Mouse (Mus musculus): Measurements from ENCODE around the gene Arid5b. TPM values are rescaled to one million over a fixed set of nuclear protein-coding genes. Genes with fewer than 3 reads are reported as not detected.

The Arid5b gene
- polyA plus RNA-seq, 1 experiment from 2014 or later = 18.9 TPM

DNA sequence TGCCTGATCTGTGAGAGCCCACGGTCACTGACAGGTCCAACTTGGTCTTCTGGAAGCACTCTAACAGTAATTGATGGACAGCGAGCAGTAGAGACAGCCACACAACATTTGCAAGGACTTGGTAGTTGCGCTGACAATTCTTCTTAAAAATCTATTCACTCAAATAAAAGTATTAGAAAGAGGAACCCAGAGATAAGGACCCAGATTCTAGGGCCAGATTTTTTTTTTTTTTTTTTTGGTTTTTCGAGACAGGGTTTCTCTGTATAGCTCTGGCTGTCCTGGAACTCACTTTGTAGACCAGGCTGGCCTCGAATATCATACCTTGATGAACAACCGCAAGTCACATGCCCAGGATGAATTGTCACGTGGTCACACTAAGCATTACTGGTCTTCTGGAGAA lies 137.0 kb downstream of the Arid5b start:
- peaks cover 34% of the 10 kb centered on the region for H3K4me1 ChIP-seq (replicated peaks)
- no peak for ATAC-seq (ENCODE audit: insufficient number of reproducible peaks, low FRiP score)
- no peaks in the 10 kb centered on the region for H3K9me3 ChIP-seq (replicated peaks)
- 84% methylated on average over 7 of the region's 7 CpGs for WGBS
- H3K4me2 ChIP-seq = no peak overlapping the region
- H3K27me3 ChIP-seq (replicated peaks) = no peaks in the 10 kb centered on the region
- H3K36me3 ChIP-seq = 0 out of 2 replicates have a peak, but pooled peaks cover 6% of the 10 kb centered on the region
- no peak overlapping the region for H3K27ac ChIP-seq (ENCODE audit: poor library complexity, severe bottlenecking)
- H3K9ac ChIP-seq = no peak overlapping the region
- H3K4me3 ChIP-seq = no peak overlapping the region

DNA sequence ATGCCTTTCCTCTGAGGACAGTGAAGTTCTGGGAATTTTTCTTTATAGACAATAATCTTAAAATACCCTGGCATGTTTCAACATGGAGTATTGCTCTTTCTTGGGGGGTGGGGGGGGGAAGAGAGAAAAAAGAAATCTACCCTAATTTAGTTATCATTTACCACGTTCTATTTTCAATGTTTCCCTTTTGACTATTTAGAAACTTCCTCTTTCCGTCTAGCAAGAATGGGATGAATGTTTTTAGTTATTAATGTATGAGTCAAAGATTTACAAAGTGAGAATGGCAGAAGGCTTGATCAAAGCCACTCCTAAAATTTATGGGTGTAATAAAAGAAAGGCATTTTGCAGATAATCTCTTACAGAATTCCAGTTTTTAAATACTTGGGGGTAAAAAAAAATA lies 137.7 kb downstream of the Arid5b start:
- no peaks in the 10 kb centered on the region for H3K9me3 ChIP-seq (replicated peaks)
- H3K27ac ChIP-seq (ENCODE audit: poor library complexity, severe bottlenecking) = no peak overlapping the region
- 0 out of 2 replicates have a peak, but pooled peaks cover 6% of the 10 kb centered on the region for H3K36me3 ChIP-seq
- no peak overlapping the region for H3K9ac ChIP-seq
- H3K27me3 ChIP-seq (replicated peaks) = no peaks in the 10 kb centered on the region
- 51% methylated on average over 2 of the region's 2 CpGs for WGBS
- peaks cover 34% of the 10 kb centered on the region for H3K4me1 ChIP-seq (replicated peaks)
- ATAC-seq (ENCODE audit: insufficient number of reproducible peaks, low FRiP score) = no peak
- no peak overlapping the region for H3K4me3 ChIP-seq
- no peak overlapping the region for H3K4me2 ChIP-seq

GRCm38 (mm10) chr10:68140306-68140705 lies 138.2 kb downstream of the Arid5b start:
- WGBS = 78% methylated on average over 6 of the region's 6 CpGs
- no peaks in the 10 kb centered on the region for H3K9me3 ChIP-seq (replicated peaks)
- ATAC-seq (ENCODE audit: insufficient number of reproducible peaks, low FRiP score) = no peak

GRCm38 (mm10) chr10:68138123-68138522 lies 140.4 kb downstream of the Arid5b start:
- 88% methylated on average over 5 of the region's 5 CpGs for WGBS
- H3K27ac ChIP-seq (ENCODE audit: poor library complexity, severe bottlenecking) = no peak overlapping the region
- no peaks in the 10 kb centered on the region for H3K27me3 ChIP-seq (replicated peaks)
- H3K9me3 ChIP-seq (replicated peaks) = no peaks in the 10 kb centered on the region
- no peak overlapping the region for H3K4me2 ChIP-seq
- no peak overlapping the region for H3K9ac ChIP-seq
- peaks cover 10% of the 10 kb centered on the region; the same call in 1 of the 2 replicates for H3K36me3 ChIP-seq
- peaks cover 48% of the 10 kb centered on the region for H3K4me1 ChIP-seq (replicated peaks)
- no peak for ATAC-seq (ENCODE audit: insufficient number of reproducible peaks, low FRiP score)
- H3K4me3 ChIP-seq = no peak overlapping the region

More at GRCm38 (mm10) chr10:68140306-68140705, 138.2 kb downstream of the Arid5b start:
- Histone ChIP-seq H3K27ac (ENCODE audit: poor library complexity, severe bottlenecking) (no peak overlapping the region; the same call in 1 of the 2 replicates), H3K4me2 (no peak overlapping the region), H3K9ac (no peak overlapping the region), H3K36me3 (0 out of 2 replicates have a peak, but pooled peaks cover 6% of the 10 kb centered on the region), H3K4me3 (no peak overlapping the region), H3K4me1 (replicated peaks) (peaks cover 34% of the 10 kb centered on the region), H3K27me3 (replicated peaks) (no peaks in the 10 kb centered on the region)

DNA sequence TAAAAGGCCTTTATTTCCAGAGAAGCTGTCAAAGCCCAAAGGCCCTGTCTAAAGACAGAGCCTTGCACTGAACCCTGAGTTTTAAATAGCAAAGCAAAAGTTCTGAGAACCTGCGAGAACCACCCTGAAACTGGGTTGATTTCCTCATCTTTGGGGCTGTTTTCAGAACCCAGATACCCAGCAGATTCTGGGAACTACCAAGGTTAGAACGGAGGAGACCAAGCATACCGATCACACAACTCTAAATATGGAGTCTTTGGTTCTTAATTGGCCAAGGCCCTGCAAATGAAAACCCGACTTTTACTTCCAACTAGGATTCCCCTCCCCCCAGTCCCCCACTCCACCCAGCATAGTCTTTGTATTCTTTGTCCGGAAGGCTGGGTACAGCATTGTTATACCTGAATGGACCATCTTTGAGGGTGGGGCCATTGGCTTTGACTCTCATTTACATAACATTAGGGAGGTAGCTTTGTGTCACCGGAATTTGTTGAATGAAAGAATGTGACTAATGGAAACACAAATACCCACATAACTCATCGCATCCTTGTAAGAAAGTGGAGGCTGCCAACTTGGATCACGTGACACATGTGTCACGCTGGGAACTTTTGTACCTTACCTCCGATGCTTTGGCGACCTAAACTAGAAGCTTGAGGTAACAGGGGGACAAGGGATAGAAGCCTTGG lies 141.2 kb downstream of the Arid5b start:
- H3K9me3 ChIP-seq (replicated peaks) = no peaks in the 10 kb centered on the region
- H3K27me3 ChIP-seq (replicated peaks) = no peaks in the 10 kb centered on the region
- H3K4me2 ChIP-seq = peak overlapping the region; percentile 74
- H3K27ac ChIP-seq (ENCODE audit: poor library complexity, severe bottlenecking) = peak overlapping the region; percentile 94
- peak overlapping the region; percentile 77; the same call in 1 of the 2 replicates for H3K9ac ChIP-seq
- WGBS = 70% methylated on average over 11 of the region's 11 CpGs
- H3K4me3 ChIP-seq = peak overlapping the region; percentile 54; the same call in 1 of the 2 replicates
- no peak for ATAC-seq (ENCODE audit: insufficient number of reproducible peaks, low FRiP score)
- H3K4me1 ChIP-seq (replicated peaks) = peaks cover 53% of the 10 kb centered on the region
- H3K36me3 ChIP-seq = peaks cover 19% of the 10 kb centered on the region

DNA sequence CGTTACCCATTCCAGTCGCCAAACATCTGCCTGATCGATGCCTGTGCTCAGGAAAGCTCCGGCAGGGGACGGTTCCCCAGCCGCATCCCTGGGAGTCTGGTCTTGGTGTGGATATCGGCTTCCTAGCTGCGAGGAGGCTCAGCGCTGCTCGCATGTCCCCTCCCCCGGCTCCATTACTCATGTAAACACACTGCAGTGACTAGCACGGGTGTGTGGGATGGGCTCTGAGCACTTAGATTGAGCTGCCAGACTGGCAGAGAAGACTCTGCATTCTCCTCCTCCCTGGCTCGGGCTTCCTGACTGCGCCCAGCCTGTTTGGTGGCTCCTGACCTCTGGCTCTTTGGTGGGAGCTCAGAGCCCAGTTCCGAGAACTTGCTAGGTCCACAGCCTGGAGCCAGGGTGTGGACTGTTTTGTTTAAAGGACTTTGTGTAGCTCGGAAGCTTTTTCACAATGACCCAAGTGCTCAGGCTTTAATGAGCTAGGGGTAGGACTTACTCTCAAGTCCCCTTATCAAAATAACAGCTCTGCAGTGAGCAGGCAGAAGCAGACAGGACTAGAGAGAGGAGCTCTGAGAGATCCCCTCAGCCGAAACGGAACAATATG lies 142.0 kb downstream of the Arid5b start:
- Histone ChIP-seq H3K4me3 (peak overlapping the region; percentile 54), H3K4me2 (peak overlapping the region; percentile 74), H3K27ac (ENCODE audit: poor library complexity, severe bottlenecking) (peak overlapping the region; percentile 94), H3K36me3 (peaks cover 26% of the 10 kb centered on the region), H3K9me3 (replicated peaks) (no peaks in the 10 kb centered on the region), H3K9ac (peak overlapping the region; percentile 77), H3K4me1 (replicated peaks) (peaks cover 53% of the 10 kb centered on the region), H3K27me3 (replicated peaks) (no peaks in the 10 kb centered on the region)
- peak; percentile 88 for ATAC-seq (ENCODE audit: insufficient number of reproducible peaks, low FRiP score)
- under 1% methylated on average over 18 of the region's 18 CpGs for WGBS

DNA sequence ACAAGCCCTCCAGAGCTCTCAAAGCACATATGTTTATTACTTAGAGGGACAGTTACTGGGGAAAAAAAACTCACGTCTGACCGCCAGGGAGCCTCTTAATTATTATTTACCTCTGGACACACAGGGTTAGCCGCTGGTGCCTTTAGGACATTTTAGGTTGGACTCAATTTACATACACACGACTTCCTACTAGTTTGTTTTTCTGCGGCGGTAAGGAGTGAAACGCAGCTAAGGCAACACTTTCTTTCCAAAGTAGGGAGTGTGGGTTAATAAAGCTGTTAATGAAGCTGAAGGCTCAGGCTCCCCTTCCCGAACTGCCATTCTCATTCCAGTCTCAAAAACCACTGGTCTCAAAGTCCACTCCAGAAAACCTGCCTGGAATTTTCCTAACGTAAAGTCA lies 142.5 kb downstream of the Arid5b start:
- Histone ChIP-seq H3K4me3 (peak overlapping the region; percentile 54), H3K27ac (ENCODE audit: poor library complexity, severe bottlenecking) (peak overlapping the region; percentile 94), H3K36me3 (peaks cover 31% of the 10 kb centered on the region), H3K9me3 (replicated peaks) (no peaks in the 10 kb centered on the region), H3K4me2 (peak overlapping the region; percentile 74), H3K9ac (peak overlapping the region; percentile 77), H3K4me1 (replicated peaks) (peaks cover 53% of the 10 kb centered on the region), H3K27me3 (replicated peaks) (no peaks in the 10 kb centered on the region)
- WGBS = 1% methylated on average over 9 of the region's 9 CpGs
- ATAC-seq (ENCODE audit: insufficient number of reproducible peaks, low FRiP score) = no peak

DNA sequence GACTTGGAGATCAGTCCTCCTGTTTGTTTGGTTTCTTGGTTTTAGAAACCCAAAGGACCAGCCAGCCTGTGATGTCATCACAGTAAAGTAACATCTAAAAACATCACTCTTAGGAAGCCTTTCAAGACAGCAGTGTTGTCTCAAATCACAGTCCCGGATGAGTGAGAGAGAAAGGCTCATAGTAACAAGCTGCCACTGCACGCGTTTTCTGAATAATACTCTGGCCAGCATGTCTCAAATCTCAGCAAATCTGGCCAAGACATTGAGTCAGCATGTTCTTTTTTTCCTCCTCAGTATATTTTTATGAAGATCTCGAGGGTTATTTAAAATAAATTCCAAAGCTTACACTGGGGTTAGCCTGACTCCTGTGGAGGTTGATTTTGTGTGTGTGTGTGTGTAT lies 143.1 kb downstream of the Arid5b start:
- H3K4me2 ChIP-seq = peak overlapping the region; percentile 74
- no peak for ATAC-seq (ENCODE audit: insufficient number of reproducible peaks, low FRiP score)
- H3K27me3 ChIP-seq (replicated peaks) = no peaks in the 10 kb centered on the region
- H3K36me3 ChIP-seq = peaks cover 34% of the 10 kb centered on the region
- peaks cover 53% of the 10 kb centered on the region for H3K4me1 ChIP-seq (replicated peaks)
- 16% methylated on average over 4 of the region's 4 CpGs for WGBS
- peak overlapping the region; percentile 94 for H3K27ac ChIP-seq (ENCODE audit: poor library complexity, severe bottlenecking)
- peak overlapping the region; percentile 77 for H3K9ac ChIP-seq
- H3K4me3 ChIP-seq = peak overlapping the region; percentile 54
- H3K9me3 ChIP-seq (replicated peaks) = no peaks in the 10 kb centered on the region

DNA sequence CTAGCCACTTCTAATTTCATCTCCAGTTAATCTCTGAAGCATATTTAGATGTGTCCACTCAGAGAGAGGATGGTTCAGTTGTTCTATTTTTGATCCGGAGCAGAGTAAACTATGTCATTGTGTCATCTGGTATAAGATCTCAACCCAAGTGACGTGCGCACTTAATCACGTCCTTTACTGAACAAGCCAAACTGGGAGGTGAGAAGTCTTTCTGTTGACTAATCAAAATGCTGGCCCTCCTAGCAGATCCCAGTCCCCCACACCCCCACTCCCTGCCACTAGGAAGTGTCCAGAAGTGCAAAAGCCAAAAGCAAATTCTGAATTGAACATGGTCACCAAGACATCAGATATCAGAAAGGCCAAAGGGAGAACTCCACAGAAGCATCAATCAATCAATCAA lies 144.0 kb downstream of the Arid5b start:
- Histone ChIP-seq H3K4me1 (replicated peaks) (peaks cover 53% of the 10 kb centered on the region), H3K9me3 (replicated peaks) (no peaks in the 10 kb centered on the region), H3K27ac (ENCODE audit: poor library complexity, severe bottlenecking) (peak overlapping the region; percentile 16; the same call in 1 of the 2 replicates), H3K4me3 (0 out of 2 replicates have a peak overlapping the region, but pooled peaks have one; percentile 54), H3K4me2 (peak overlapping the region; percentile 74), H3K27me3 (replicated peaks) (no peaks in the 10 kb centered on the region), H3K36me3 (peaks cover 34% of the 10 kb centered on the region), H3K9ac (peak overlapping the region; percentile 5; the same call in 1 of the 2 replicates)
- WGBS = 40% methylated on average over 4 of the region's 4 CpGs
- no peak for ATAC-seq (ENCODE audit: insufficient number of reproducible peaks, low FRiP score)

DNA sequence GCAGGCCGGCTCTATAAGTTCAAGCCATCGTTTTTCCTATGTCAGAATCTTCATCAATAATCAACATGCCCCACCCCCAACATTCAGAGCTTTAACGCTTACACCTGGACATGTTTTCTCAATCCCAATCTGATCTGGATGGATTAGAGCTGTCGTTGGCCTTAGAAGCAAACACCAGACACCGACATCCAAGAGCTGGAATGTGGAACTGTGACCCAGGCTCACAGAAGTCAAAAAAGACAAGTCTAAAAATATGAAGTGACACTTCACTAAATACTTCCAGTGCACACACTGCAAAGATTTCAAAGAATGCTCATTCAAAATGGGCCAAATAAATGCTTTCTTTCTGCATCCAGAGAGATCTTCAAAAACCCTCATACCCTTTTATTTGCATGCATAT lies 144.5 kb downstream of the Arid5b start:
- Histone ChIP-seq H3K36me3 (peaks cover 34% of the 10 kb centered on the region), H3K27ac (ENCODE audit: poor library complexity, severe bottlenecking) (no peak overlapping the region), H3K4me1 (replicated peaks) (peaks cover 54% of the 10 kb centered on the region), H3K4me2 (0 out of 2 replicates have a peak overlapping the region, but pooled peaks have one; percentile 12), H3K27me3 (replicated peaks) (no peaks in the 10 kb centered on the region), H3K4me3 (no peak overlapping the region), H3K9ac (no peak overlapping the region), H3K9me3 (replicated peaks) (no peaks in the 10 kb centered on the region)
- ATAC-seq (ENCODE audit: insufficient number of reproducible peaks, low FRiP score) = no peak
- WGBS = 40% methylated on average over 5 of the region's 5 CpGs

GRCm38 (mm10) chr10:68132636-68133035 lies 145.9 kb downstream of the Arid5b start:
- ATAC-seq (ENCODE audit: insufficient number of reproducible peaks, low FRiP score) = no peak
- no peak overlapping the region for H3K4me2 ChIP-seq

More at GRCm38 (mm10) chr10:68132636-68133035, 145.9 kb downstream of the Arid5b start:
- Histone ChIP-seq H3K4me1 (replicated peaks) (peaks cover 66% of the 10 kb centered on the region), H3K4me3 (no peak overlapping the region), H3K27ac (ENCODE audit: poor library complexity, severe bottlenecking) (no peak overlapping the region), H3K9me3 (replicated peaks) (no peaks in the 10 kb centered on the region), H3K27me3 (replicated peaks) (no peaks in the 10 kb centered on the region), H3K36me3 (peaks cover 28% of the 10 kb centered on the region), H3K9ac (no peak overlapping the region)
- WGBS = 86% methylated on average over 9 of the region's 9 CpGs

Measured in heart, embryonic 12.5 days (tissue).